Mouse (Mus musculus): Measurements from ENCODE around the gene Dhh. TPM values are rescaled to one million over a fixed set of nuclear protein-coding genes. Genes with fewer than 3 reads are reported as not detected.

Gene Dhh
- total and polyA plus RNA-seq, 3 experiments, result 0.05 TPM; not detected in 2

GRCm38 (mm10) chr15:98866501-98866900 is 31.8 kb downstream of the Dhh start:
- TF ChIP-seq GATA2 (IDR thresholded peaks at IDR 0.05; ENCODE audit: borderline replicate concordance, low read depth, low read length) (no peak), TAL1 (conservative IDR thresholded peaks at IDR 0.05; ENCODE audit: low read depth, low read length) (no peak), POLR2AphosphoS5 (IDR thresholded peaks at IDR 0.05; ENCODE audit: insufficient replicate concordance, low read depth, low read length) (no peak), CTCF (IDR thresholded peaks at IDR 0.05; ENCODE audit: low read depth, low read length) (no peak), GATA1 (IDR thresholded peaks at IDR 0.05; ENCODE audit: borderline replicate concordance, low read length) (no peak)
- DNase-seq (ENCODE audit: low spot score) (no peak), ATAC-seq (ENCODE audit: extremely low read depth, insufficient number of reproducible peaks, low FRiP score, poor library complexity, severe bottlenecking) (no peak)
- Histone ChIP-seq H3K4me3 (ENCODE audit: low read depth, low read length) (no peak overlapping the region), H3K9me3 (replicated peaks) (no peaks in the 10 kb centered on the region), H3K36me3 (replicated peaks) (peaks cover 84% of the 10 kb centered on the region), H3K27me3 (ENCODE audit: insufficient read depth, low read length) (no peaks in the 10 kb centered on the region; the same call in 1 of the 2 replicates), H3K4me1 (ENCODE audit: insufficient read depth, low read depth, low read length) (peaks cover 54% of the 10 kb centered on the region)

GRCm38 (mm10) chr15:98865771-98866170 is 32.6 kb downstream of the Dhh start:
- H3K27me3 ChIP-seq (ENCODE audit: insufficient read depth, low read length), result no peaks in the 10 kb centered on the region; the same call in 1 of the 2 replicates
- peaks cover 61% of the 10 kb centered on the region for H3K4me1 ChIP-seq (ENCODE audit: insufficient read depth, low read depth, low read length)
- peaks cover 91% of the 10 kb centered on the region for H3K36me3 ChIP-seq (replicated peaks)
- DNase-seq (ENCODE audit: low spot score) (no peak), ATAC-seq (ENCODE audit: extremely low read depth, insufficient number of reproducible peaks, low FRiP score, poor library complexity, severe bottlenecking) (no peak)
- TF ChIP-seq CTCF (IDR thresholded peaks at IDR 0.05; ENCODE audit: low read depth, low read length) (no peak), GATA1 (IDR thresholded peaks at IDR 0.05; ENCODE audit: borderline replicate concordance, low read length) (no peak), POLR2AphosphoS5 (IDR thresholded peaks at IDR 0.05; ENCODE audit: insufficient replicate concordance, low read depth, low read length) (no peak), GATA2 (IDR thresholded peaks at IDR 0.05; ENCODE audit: borderline replicate concordance, low read depth, low read length) (no peak), TAL1 (conservative IDR thresholded peaks at IDR 0.05; ENCODE audit: low read depth, low read length) (no peak)
- H3K4me3 ChIP-seq (ENCODE audit: low read depth, low read length), result no peak overlapping the region
- no peaks in the 10 kb centered on the region for H3K9me3 ChIP-seq (replicated peaks)

GRCm38 (mm10) chr15:98864951-98865350 is 33.4 kb downstream of the Dhh start:
- no peak for ATAC-seq (ENCODE audit: extremely low read depth, insufficient number of reproducible peaks, low FRiP score, poor library complexity, severe bottlenecking)
- Histone ChIP-seq H3K27me3 (ENCODE audit: insufficient read depth, low read length) (no peaks in the 10 kb centered on the region; the same call in 1 of the 2 replicates), H3K36me3 (replicated peaks) (peaks cover 99% of the 10 kb centered on the region), H3K9me3 (replicated peaks) (no peaks in the 10 kb centered on the region), H3K4me1 (ENCODE audit: insufficient read depth, low read depth, low read length) (peaks cover 61% of the 10 kb centered on the region), H3K4me3 (ENCODE audit: low read depth, low read length) (no peak overlapping the region)
- TF ChIP-seq GATA1 (IDR thresholded peaks at IDR 0.05; ENCODE audit: borderline replicate concordance, low read length) (no peak), GATA2 (IDR thresholded peaks at IDR 0.05; ENCODE audit: borderline replicate concordance, low read depth, low read length) (no peak), CTCF (IDR thresholded peaks at IDR 0.05; ENCODE audit: low read depth, low read length) (no peak), TAL1 (conservative IDR thresholded peaks at IDR 0.05; ENCODE audit: low read depth, low read length) (no peak), POLR2AphosphoS5 (IDR thresholded peaks at IDR 0.05; ENCODE audit: insufficient replicate concordance, low read depth, low read length) (no peak)
- DNase-seq (ENCODE audit: low spot score), result no peak

DNA sequence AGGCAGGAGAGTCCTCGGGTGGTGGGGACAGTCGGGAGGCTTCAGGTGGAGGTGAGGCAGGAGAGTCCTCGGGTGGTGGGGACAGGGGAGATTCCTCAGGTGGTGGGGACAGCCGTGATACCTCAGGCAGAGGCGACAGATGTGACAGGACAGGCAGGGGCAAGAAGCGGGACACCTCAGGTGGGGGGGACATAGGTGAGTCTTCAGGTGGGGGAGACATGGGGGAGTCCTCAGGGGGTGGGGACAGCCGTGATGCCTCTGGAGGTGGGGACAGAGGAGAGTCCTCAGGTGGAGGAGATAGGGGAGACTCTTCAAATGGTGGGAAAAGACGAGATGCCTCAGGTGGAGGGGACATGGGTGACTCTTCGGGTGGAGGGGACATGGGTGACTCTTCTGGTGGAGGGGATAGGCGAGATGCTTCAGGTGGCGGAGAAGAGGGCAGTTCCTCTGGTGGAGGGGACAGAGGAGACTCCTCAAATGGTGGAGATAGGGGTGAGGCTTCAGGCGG is 34.8 kb downstream of the Dhh start:
- ATAC-seq (ENCODE audit: extremely low read depth, insufficient number of reproducible peaks, low FRiP score, poor library complexity, severe bottlenecking) (no peak), DNase-seq (ENCODE audit: low spot score) (no peak)
- H3K4me3 ChIP-seq (ENCODE audit: low read depth, low read length), result no peak overlapping the region
- H3K27me3 ChIP-seq (ENCODE audit: insufficient read depth, low read length), result no peaks in the 10 kb centered on the region; the same call in 1 of the 2 replicates
- TF ChIP-seq GATA1 (IDR thresholded peaks at IDR 0.05; ENCODE audit: borderline replicate concordance, low read length) (no peak), GATA2 (IDR thresholded peaks at IDR 0.05; ENCODE audit: borderline replicate concordance, low read depth, low read length) (no peak), POLR2AphosphoS5 (IDR thresholded peaks at IDR 0.05; ENCODE audit: insufficient replicate concordance, low read depth, low read length) (no peak), CTCF (IDR thresholded peaks at IDR 0.05; ENCODE audit: low read depth, low read length) (no peak), TAL1 (conservative IDR thresholded peaks at IDR 0.05; ENCODE audit: low read depth, low read length) (no peak)
- peaks cover 55% of the 10 kb centered on the region for H3K4me1 ChIP-seq (ENCODE audit: insufficient read depth, low read depth, low read length)
- peaks cover 100% of the 10 kb centered on the region for H3K36me3 ChIP-seq (replicated peaks)
- no peaks in the 10 kb centered on the region for H3K9me3 ChIP-seq (replicated peaks)

DNA sequence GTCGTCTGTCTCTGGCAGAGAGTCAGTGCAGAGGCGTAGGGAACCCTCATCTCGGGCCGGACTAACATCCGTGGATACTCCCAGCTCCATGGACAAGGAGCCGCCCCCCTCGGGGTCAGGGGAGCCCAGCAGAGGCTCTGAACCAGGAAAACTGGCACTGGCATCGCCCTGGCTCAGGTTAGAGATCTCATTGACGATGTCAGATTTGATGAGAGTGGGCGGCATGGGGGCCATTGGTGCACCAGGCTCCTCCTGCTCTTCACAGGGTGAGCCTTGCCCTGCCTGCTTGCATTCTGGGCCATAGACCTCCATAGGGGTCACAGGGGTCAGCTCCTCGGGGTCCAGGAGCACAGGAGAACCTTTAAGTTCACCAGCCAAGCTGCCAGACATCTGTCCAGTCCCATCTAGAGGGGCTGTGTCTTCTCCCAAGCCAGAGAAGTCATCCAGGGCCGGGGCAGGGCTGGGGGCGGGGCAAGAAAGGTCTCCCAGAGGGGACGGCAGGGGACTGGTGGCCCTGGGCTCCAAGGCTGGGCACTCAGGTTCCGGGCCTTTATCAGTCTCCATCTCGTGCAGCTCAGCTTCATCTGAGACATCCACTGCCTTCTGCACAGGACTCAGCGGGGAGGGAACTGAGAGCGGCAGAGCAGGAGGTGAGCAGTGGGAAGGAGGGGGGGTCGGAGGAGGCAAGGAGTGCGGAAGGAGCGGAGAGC is 36.5 kb downstream of the Dhh start:
- Histone ChIP-seq H3K27me3 (ENCODE audit: insufficient read depth, low read length) (no peaks in the 10 kb centered on the region; the same call in 1 of the 2 replicates), H3K4me3 (ENCODE audit: low read depth, low read length) (no peak overlapping the region), H3K4me1 (ENCODE audit: insufficient read depth, low read depth, low read length) (peaks cover 39% of the 10 kb centered on the region), H3K36me3 (replicated peaks) (peaks cover 100% of the 10 kb centered on the region), H3K9me3 (replicated peaks) (no peaks in the 10 kb centered on the region)
- DNase-seq (ENCODE audit: low spot score), result no peak
- TF ChIP-seq TAL1 (conservative IDR thresholded peaks at IDR 0.05; ENCODE audit: low read depth, low read length), result no peak
- TF ChIP-seq GATA1 (IDR thresholded peaks at IDR 0.05; ENCODE audit: borderline replicate concordance, low read length), result no peak
- TF ChIP-seq CTCF (IDR thresholded peaks at IDR 0.05; ENCODE audit: low read depth, low read length), result no peak
- no peak for TF ChIP-seq GATA2 (IDR thresholded peaks at IDR 0.05; ENCODE audit: borderline replicate concordance, low read depth, low read length)
- TF ChIP-seq POLR2AphosphoS5 (IDR thresholded peaks at IDR 0.05; ENCODE audit: insufficient replicate concordance, low read depth, low read length), result no peak
- ATAC-seq (ENCODE audit: extremely low read depth, insufficient number of reproducible peaks, low FRiP score, poor library complexity, severe bottlenecking), result no peak

- ATAC-seq (ENCODE audit: extremely low read depth, insufficient number of reproducible peaks, low FRiP score, poor library complexity, severe bottlenecking), result no peak
- DNase-seq (ENCODE audit: low spot score), result no peak
- TF ChIP-seq GATA2 (IDR thresholded peaks at IDR 0.05; ENCODE audit: borderline replicate concordance, low read depth, low read length) (no peak), TAL1 (conservative IDR thresholded peaks at IDR 0.05; ENCODE audit: low read depth, low read length) (no peak), CTCF (IDR thresholded peaks at IDR 0.05; ENCODE audit: low read depth, low read length) (no peak), POLR2AphosphoS5 (IDR thresholded peaks at IDR 0.05; ENCODE audit: insufficient replicate concordance, low read depth, low read length) (no peak), GATA1 (IDR thresholded peaks at IDR 0.05; ENCODE audit: borderline replicate concordance, low read length) (no peak)
- Histone ChIP-seq H3K27me3 (ENCODE audit: insufficient read depth, low read length) (no peaks in the 10 kb centered on the region; the same call in 1 of the 2 replicates), H3K4me1 (ENCODE audit: insufficient read depth, low read depth, low read length) (peaks cover 32% of the 10 kb centered on the region), H3K9me3 (replicated peaks) (no peaks in the 10 kb centered on the region), H3K36me3 (replicated peaks) (peaks cover 100% of the 10 kb centered on the region), H3K4me3 (ENCODE audit: low read depth, low read length) (no peak overlapping the region)
Observed at GRCm38 (mm10) chr15:98860921-98861320, 37.4 kb downstream of the Dhh start.

Measured in G1E (cell line).